Mouse (Mus musculus) left cerebral cortex, adult 9 months (tissue): ENCODE data around the gene Sun1.

Source experiments
- DNase-seq, 2 experiments: peaks; one replicate each; pipeline ENCODE4 v3.0.0; 2022; ENCODE audit warnings: low spot score in 2 of 2

Sun1 gene

DNA sequence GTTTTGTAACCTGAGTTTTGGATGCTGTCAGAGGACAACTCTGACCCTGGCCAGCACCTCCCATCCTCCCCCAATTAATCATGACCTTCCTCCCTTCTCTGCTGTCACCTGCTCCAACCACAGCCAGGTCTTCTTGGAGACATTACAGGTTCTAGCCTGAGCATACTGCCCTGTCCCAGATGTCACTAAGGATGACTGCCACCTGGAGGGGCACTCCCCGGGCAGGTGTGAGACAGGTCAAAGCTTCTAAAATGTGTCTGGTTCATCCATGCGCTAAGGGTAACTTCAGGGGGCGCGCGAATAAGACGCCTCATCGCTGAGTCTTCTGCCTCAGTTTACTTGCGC is 51.3 kb downstream of the Sun1 start:
- no peak for DNase-seq

- DNase-seq = peak; percentile 97 to 98
These were observed 51.9 kb downstream of the Sun1 start, which contains the start of gene Get4 for GRCm38 (mm10) chr5:139252081-139252909. Get4 (plus strand) TSS chr5:139252324.

GRCm38 (mm10) chr5:139252910-139253245 is 52.4 kb downstream of the Sun1 start:
- no peak for DNase-seq

- no peak for DNase-seq
These were observed 52.9 kb downstream of the Sun1 start for GRCm38 (mm10) chr5:139253301-139253741.

DNA sequence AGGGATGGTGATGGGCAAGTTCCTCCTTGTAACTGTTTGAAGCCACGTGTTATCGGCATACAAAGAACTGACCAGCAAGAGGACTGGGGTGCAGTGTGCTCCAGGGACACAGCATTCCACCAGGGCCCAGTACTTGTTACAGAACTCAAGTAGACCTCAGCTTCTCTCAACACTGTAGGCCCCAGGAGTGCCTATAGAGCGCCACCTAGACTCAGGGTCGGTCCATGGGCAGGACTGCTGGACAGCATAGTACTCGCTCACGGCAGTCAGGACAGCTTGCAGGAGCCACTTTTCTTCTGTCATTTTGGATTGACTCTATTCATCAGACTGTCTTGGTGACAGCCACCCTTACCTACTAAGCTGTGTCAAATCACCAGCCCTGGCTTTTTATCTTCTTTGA is 54.5 kb downstream of the Sun1 start:
- DNase-seq = no peak

- DNase-seq = no peak
These were observed 55.3 kb downstream of the Sun1 start for GRCm38 (mm10) chr5:139255777-139256176.

DNA sequence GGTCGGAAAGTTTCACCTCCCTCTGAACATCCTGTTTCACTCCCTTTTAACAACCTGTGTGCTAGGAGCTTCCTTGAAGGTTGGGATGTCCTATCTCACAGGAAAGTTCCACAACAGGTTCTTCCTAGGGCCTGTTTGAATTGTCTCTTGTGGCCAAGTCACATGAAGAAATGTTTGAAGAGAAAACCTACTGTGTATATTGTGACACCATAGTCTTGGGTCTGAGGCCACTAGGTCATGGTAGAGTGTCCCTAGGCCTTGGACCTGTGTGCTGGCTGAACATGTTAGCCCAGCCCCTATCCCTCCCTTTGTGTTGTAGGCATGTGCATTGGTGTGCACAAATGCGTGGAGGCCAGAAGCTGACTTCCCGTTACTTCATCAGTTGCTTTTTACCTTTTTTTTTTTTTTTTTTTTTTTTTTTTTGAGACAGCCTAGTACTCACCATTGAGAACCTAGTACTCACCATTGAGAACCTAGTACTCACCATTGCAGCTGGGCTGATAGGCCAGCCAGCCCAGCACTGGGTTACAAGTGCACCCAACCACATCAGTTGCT is 55.9 kb downstream of the Sun1 start:
- no peak for DNase-seq

GRCm38 (mm10) chr5:139257265-139257664 is 56.8 kb downstream of the Sun1 start:
- DNase-seq = no peak

DNA sequence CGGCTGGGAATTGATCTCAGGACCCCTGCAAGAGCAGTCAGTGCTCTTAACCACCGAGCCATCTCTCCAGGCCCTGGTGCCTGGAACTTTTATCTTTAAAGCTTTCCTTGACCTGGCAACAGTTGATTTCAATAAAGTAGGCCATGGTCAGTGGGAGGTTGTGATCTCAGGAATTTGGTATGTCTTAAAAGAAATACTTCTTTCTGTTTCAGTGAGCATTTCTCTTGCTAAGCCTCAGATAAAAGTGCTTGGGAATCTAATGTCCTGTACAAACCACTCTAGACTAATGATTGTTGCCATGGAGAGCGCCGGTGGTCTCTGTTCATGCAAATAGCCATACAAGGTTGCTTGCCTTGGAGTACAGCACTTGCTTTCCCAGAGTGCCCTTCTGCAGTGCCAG is 57.4 kb downstream of the Sun1 start:
- DNase-seq = no peak

GRCm38 (mm10) chr5:139258371-139259035 is 58.1 kb downstream of the Sun1 start:
- no peak for DNase-seq

DNA sequence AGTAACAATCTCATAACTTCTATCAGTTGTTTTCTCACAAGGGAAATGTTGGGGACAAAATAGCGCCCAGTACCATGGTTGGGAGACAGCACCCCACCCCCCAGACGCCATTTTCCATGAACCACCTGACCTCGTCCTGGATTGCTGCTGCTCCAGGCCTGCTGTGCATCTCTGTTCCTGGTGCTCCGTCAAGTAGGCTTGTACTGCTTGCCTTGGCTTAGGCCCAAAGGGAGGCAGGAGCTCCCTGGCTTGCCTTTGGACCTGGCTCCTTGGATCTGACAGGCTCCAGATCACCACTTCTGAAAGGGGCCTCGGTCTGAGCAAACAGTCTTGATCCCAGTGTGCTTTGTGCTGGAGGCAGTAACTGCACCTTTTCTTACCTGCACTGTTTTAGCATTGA is 59.4 kb downstream of the Sun1 start:
- DNase-seq = no peak

- DNase-seq = no peak
These were observed 61.0 kb downstream of the Sun1 start for GRCm38 (mm10) chr5:139261403-139261802.

GRCm38 (mm10) chr5:139267661-139268060 is 67.2 kb downstream of the Sun1 start:
- no peak for DNase-seq

DNA sequence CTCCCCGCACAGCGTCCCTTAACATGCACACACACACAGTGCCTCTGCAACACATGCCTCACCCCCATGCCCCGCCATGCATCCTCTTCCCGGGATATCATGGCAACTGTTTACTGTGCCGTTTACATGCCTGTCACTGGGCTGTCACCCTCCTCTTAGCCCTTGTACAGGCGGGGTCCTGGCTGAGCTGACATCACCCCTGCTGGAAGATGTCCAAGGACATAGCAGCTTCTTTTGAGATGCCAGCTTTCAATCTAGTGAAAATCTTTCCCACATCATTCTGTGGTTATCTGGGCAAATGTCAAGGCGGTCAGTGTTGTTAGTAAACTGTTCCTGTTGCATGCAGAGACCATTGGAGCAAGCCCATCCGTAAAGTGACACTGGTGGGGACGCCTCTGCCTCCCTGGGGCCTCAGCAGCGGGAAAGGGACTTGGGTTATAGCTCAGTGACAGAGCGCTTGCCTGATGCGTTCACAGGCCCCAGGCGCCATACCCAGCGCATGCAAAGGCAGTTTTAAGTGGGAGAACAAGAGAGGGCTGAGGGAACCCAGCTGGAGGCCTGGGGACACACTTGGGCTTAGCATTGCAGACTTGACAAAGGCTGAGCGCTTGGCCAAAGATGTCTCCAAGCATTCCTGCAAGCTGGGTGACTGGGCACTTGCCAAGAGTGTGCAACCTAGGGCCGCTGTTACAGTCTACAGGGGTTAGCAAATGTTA is 70.5 kb downstream of the Sun1 start:
- DNase-seq = no peak

- DNase-seq = no peak
These were observed 71.6 kb downstream of the Sun1 start for GRCm38 (mm10) chr5:139271994-139272554.

DNA sequence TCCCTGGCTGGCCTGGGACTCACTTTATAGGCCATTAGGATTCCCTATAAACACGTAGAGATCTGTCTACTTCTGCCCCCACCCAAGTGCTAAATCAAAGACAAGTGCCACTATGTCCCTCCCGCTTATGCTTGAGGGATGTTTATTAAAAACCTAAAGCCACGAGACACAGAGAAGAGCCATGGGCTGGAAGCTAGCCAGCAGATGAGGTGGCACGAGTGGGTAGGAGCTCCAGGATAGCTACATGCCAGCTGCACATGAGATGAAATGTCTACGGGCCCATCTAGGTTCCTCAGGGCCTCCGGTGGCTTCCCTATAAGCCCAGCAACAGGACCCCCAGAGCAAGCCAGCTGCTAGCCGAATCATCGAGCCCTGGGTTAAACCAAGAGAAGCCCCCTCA is 76.8 kb downstream of the Sun1 start:
- peak in 1 of 2 experiments; percentile 79 for DNase-seq

- no peak for DNase-seq
These were observed 81.1 kb downstream of the Sun1 start for GRCm38 (mm10) chr5:139281373-139282112.

GRCm38 (mm10) chr5:139282191-139282590 is 81.8 kb downstream of the Sun1 start:
- DNase-seq = peak in 1 of 2 experiments; percentile 90

GRCm38 (mm10) chr5:139283460-139284180 is 83.2 kb downstream of the Sun1 start:
- no peak for DNase-seq

DNA sequence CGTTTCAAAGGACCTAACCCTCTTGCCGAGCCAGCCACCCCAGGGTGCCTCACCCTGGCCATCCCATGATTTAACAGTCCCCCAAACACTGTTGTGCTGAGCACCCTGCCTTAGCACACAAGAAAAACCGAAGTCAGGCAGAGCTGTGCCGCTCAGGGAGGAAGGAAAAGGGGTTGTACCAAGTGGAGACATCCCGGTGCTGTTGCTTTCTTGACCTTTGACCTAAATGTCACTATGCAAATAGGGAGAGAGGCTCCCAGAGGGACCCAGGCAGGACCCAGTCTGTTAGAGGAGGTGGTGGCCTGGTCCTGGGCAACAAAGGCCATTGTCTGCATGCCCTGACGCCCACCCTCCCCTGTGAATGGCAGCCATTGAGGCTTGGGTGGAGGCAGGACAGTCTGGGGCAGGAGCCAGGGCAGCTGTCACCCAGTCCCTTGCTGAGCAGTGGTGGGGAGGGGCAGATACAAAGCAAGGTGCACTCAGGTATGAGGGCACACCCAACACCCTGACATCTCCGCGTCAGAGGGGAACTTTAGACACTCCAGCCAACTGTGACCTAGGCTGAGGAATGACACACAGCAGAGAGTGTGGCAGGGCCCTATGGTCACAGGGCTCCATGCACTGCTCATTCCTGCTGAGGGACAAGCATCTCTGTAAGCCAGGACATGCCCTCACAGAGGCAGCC is 85.1 kb downstream of the Sun1 start:
- DNase-seq = no peak
